Mouse (Mus musculus): ENCODE results near the gene Slc25a3.

Slc25a3 gene

DNA sequence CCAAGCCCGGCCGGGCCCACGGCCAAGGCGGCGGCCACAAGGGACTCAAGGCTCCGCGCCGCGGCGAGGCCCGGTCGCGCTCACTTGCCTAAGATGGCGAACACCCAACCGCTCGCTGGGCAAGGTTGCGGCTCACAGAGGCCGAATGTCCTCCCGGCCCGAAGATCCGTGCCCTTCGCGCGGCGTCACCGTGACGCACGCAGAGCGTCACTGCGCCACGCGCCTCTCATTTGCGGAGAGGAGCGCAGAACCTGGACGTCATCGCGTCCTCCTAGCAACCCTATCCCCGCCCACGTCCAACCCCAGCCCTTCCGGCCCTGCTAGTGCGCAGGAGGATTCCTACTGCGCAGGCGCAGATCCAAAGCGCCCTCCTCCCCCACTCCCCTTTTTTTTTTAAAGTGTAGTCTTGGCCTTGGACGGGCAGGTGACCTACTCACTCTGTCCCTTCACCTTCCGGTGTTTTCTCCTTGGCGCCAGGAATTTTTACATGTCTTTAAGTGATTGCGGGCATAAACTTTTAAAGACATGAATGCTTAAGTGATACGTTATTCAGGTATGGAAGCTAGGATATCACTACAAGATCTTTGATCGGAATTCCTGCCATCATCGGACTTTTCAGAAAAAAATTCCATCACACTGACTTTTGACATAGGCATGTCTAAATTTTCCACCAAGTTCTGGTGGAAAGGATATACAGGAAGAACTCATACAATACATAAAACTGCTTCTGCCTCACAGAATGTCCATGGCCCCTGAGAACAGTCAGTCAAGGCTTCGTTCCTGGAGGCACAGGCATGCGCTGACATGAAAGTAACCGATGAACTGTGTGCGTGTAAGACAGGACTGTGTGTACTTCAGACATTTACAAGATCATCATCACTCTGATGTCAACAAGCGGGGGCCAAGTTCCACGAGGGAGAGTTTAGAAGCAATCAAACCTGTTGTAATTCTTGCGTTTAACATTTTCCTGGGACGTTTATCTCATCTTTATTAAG, at the start of gene Slc25a3:
TSS of gene Slc25a3 (minus strand) at position 232 of the 995 bp plus-strand sequence.
- DNase-seq = peak; percentile 98 to 99

- DNase-seq = no peak
Measured at GRCm38 (mm10) chr10:91172329-91173100, 48.7 kb upstream of the Slc25a3 start.

DNA sequence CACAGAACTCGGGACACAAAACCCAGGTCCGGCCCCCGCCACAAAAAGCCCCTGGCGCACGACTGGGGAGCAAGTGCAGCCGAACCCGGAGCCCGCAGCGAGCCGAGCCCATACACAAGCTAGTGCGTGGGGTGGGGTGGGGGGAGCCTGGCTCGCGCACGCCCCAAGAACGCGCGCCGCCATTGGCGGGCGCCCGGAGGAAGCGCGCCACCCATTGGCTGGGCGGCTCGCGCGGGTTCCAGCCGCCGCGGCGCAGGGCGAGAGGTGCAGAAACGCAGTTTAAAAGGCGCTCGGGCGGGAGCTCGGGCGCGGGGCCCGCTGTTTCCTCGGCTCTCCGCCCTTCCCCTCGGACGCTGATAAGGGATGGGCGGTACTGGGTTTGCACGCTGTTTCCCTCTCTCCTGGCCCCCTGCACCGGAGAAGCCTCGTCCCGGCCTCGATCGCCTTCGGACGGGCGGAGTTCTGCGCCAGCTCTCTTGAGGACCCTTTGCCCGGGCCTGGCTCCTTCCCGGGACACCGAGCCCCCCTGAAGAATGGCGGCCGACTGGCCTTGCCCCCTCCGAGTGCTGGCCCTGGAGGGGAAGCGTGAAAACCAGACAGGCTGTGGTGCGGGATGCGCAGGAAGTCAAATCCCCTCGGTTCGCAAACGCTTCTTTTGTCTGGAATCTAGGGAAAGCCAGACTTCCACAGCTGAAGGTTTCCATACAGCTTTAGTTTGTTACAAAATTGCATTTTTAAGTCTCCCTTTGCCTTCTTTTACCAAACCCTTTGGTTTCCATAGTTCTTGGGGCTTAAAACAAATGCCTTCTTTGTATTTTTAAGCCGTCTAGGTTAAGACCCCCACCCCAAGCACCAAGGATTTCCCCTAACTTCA, 47.8 kb upstream of the Slc25a3 start:
- peak; percentile 83 to 98 for DNase-seq

DNA sequence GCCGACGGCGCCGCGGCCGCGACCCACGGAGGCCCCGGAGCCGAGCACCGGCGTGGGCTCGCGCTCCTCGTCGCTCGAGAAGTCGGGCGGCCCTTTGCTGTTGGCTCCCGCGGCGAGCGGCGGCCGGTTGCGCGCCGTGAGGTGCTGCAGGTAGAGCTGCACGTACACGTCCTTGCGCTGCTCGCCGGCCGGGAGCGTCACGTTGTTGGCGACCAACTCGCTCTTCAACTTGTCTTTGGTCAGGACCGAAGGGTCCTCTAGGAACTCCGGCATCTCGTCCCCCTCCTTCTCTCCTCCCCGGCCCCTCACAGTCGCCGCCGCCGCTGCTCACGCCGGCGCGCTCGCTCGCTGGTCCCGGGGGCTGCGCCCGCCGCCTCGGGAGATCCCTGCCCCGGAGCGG, 47.2 kb upstream of the Slc25a3 start:
- DNase-seq = peak in 1 of 2 experiments; percentile 58

GRCm38 (mm10) chr10:91170143-91170941, 46.5 kb upstream of the Slc25a3 start:
- peak; percentile 86 to 88 for DNase-seq

GRCm38 (mm10) chr10:91169414-91170065, 45.7 kb upstream of the Slc25a3 start:
- DNase-seq = no peak

- DNase-seq = no peak
Measured at GRCm38 (mm10) chr10:91167352-91167751, 43.5 kb upstream of the Slc25a3 start.

- peak; percentile 52 to 71 for DNase-seq
Measured at GRCm38 (mm10) chr10:91166890-91167289, 43.0 kb upstream of the Slc25a3 start.

DNA sequence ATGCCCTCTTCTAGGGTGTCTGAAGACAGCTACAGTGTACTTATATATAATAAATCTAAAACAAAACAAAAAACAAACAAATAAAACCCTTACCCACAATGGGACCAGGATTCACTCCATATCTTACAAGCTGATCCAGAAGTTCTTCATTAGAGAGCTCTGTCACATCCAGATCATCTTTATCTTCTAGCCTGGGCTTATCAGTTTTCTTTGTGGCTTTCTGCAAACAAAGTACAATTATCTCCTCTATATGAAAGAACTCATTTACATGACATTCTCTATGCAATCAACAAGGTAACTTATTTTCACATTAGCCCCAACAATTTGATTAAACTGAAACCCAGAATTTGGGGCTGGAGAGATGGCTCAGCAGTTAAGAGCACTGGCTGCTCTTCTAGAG, 42.0 kb upstream of the Slc25a3 start:
- no peak for DNase-seq

- DNase-seq = no peak
Measured at GRCm38 (mm10) chr10:91164491-91164890, 40.6 kb upstream of the Slc25a3 start.

- no peak for DNase-seq
Measured at GRCm38 (mm10) chr10:91162511-91163163, 38.8 kb upstream of the Slc25a3 start.

- DNase-seq = no peak
Measured at GRCm38 (mm10) chr10:91162077-91162476, 38.2 kb upstream of the Slc25a3 start.

DNA sequence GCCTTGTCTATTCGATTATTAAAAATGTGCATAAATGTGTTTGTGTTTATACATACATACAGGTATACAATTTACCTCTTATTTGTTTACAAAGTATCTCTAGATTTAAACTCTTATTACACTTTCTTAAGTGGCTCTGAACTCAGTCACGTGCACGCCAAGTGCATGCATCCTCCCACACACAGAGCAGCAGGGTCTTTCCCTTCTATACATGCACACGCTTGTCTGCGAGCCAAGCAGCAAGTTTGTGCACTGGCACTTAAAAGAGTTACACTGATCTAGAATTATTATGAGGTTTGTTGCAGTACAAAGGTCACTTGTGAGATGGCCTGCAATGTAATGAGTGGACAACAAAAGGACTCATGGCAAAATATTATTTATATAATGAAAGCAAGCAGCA, 37.1 kb upstream of the Slc25a3 start:
- no peak for DNase-seq

- DNase-seq = no peak
Measured at GRCm38 (mm10) chr10:91158442-91158841, 34.6 kb upstream of the Slc25a3 start.

DNA sequence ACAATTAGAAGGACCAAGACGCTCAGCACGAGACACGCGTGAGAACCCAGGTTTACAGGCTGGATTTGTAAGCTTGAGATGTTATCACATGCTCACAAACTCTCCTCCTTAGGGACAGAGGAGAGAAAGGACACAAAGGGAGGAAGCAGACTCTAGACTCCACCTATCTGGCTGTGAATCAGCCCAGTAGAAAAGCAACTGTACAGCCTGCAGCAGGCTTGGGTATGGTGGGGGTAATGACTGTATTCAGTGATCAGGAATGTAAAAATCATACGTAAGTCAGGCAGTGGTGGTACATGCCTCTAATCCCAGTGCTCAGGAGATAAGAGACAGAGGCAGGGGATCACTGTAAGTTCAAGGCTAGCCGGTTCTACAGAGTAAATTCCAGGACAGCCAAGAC, 32.5 kb upstream of the Slc25a3 start:
- no peak for DNase-seq

- no peak for DNase-seq
Measured at GRCm38 (mm10) chr10:91153894-91154503, 30.1 kb upstream of the Slc25a3 start.

- DNase-seq = no peak
Measured at GRCm38 (mm10) chr10:91145413-91145812, 21.6 kb upstream of the Slc25a3 start.

- no peak for DNase-seq
Measured at GRCm38 (mm10) chr10:91143313-91144230, 19.7 kb upstream of the Slc25a3 start.

DNA sequence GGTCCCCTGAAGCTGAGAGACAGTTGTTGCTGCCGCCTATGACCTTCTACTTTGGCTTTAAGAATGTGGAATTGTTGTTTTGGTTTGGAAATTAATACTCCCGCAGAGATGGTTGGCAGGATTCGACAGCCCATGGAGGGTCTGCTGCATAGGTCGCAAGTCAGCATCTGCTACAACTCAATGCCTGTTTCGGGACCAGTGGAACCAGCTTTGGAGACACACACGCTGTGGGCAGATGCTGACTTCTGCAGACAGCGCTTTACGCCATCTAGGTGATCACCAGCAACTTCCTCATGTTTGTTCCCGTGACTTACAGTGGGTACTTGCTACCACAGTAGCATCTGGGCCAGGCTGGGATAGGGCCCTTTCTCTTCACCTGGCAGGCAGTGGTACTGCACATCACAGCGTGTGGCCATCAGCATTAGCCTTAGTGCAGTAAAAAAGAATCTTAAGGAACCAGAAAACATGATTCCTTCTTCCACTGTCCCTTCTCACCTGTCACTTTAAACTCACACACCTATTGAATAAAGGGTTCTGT, 18.9 kb upstream of the Slc25a3 start:
- no peak for DNase-seq

All from cerebellum, adult 18-20 months (tissue).